Mouse (Mus musculus) CD4-positive naive resting alpha-beta T cell, adult 57 days (primary cell): ENCODE measurements around the gene Arfip2. TPM values are rescaled to one million over a fixed set of nuclear protein-coding genes. Genes with fewer than 3 reads are reported as not detected.

Source experiments
- total RNA-seq: library from RNA; stranded (reverse); gene quantifications from one replicate; pipeline ENCODE4 v1.2.4, GENCODE M21; 2023

Arfip2 gene
- total RNA-seq, result 34.6 TPM

DNA sequence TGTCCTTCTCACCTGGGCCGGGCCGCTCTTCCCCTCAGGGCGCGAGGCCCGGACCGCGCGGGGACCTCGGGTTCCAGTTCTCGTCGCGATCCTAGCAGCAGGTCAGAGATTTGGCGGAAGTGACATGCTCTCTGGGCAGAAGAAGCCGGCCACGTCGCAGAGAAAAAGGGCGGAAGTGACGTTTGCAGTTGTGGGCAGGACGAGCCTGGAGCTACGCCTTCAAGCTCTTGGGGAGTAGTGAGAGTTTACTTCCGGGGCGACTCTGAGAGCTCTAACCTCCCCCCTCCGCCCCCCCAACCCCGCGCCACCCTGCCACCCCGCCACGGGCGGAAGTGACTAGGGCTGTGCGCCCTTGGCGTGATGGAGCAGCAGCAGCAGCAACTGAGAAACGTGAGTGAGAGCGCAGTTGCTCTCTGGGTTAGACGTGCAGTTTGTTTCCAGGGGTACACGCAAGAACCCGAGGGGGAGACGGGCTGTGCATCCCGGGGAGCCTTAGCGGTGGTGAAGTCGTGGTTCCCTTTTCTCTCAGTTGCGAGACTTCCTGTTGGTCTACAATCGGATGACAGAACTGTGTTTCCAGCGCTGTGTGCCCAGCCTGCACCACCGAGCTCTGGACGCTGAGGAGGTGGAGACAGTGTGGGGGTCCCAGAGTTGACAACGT lies at the start of gene Arfip2, which contains the start of gene Gm45799:
Gene Arfip2 (minus strand): TSS at position 184 of the 661 bp plus-strand sequence.
Gene Gm45799 (plus strand): TSS at position 320 of the 661 bp plus-strand sequence.

DNA sequence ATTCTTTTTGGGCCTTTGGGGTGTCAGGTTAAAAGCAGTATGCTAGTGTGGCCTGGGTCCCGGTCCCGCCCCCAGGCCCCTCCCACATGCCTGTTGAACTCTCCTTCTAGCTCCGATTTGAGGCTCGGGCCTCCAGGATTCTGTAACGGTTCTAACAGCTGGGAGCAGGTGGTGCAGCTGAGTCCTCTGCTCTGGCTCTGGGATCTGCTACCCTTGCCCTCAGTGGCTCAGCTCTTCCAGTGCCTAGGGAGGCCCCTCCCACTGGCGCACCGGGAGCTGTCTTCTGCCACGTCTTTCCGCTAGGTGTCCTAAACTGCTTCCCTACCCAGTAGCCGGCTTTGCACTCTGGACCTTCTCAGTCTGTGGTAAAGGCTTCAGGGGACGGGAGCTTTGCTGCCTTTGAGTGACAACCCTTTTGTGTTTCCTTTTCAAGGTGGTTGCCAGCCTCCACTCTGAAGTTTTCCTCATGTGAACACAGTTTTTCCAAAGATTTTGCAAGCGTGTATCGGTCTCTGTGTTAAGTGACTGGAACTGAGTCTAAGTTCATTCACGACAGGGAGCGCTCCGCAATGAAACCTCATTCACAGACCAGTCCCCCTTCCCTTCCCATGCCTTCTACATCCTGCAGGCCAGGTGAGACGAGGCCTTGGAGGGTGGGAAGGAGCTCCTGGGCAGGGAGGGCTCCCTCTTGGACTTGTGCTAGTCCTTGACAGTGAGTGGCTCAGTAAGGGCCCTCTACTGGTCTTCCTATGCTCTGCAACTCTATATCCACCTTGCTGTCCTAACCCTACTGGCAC lies 10.6 kb upstream of the Arfip2 start, which contains the start of gene Dnhd1:
Gene Dnhd1 (plus strand): TSS at position 189 of the 797 bp plus-strand sequence.

GRCm38 (mm10) chr7:105639756-105640155 lies 460 bp downstream of the Arfip2 start, which contains the start of gene Timm10b:
TSS of gene Timm10b (plus strand) at chr7:105640056.

GRCm38 (mm10) chr7:105633127-105633800 lies 7.0 kb downstream of the Arfip2 start, which contains the start of gene Trim3:
TSS of gene Trim3 (minus strand) at chr7:105633571.

Other genes starting within 250 kb of the Arfip2 start
- 39.0 TPM for gene Fam160a2, start 240.4 kb downstream of the Arfip2 start, total RNA-seq
- gene Cnga4, start 235.8 kb downstream of the Arfip2 start, total RNA-seq, result not detected
- gene Cckbr, start 214.7 kb downstream of the Arfip2 start, total RNA-seq, result not detected
- gene Cavin3, start 158.1 kb downstream of the Arfip2 start, total RNA-seq, result 0.59 TPM
- gene Smpd1, start 86.1 kb downstream of the Arfip2 start, total RNA-seq, result 19.9 TPM
- gene Apbb1, start 58.8 kb downstream of the Arfip2 start, total RNA-seq, result 1.4 TPM
- not detected for gene Hpx, start 40.3 kb downstream of the Arfip2 start, total RNA-seq
- 19.3 TPM for gene Trim3, start 6.8 kb downstream of the Arfip2 start, total RNA-seq
- 83.4 TPM for gene Timm10b, start 360 bp downstream of the Arfip2 start, total RNA-seq
- 10.6 TPM for gene Gm45799, start 136 bp upstream of the Arfip2 start, total RNA-seq
- 6.8 TPM for gene Dnhd1, start 10.4 kb upstream of the Arfip2 start, total RNA-seq
- gene Ilk, start 96.2 kb upstream of the Arfip2 start, total RNA-seq, result 102 TPM
- gene Rrp8, start 97.0 kb upstream of the Arfip2 start, total RNA-seq, result 31.7 TPM
- gene Taf10, start 103.9 kb upstream of the Arfip2 start, total RNA-seq, result 203 TPM
- 43.5 TPM for gene Tpp1, start 111.8 kb upstream of the Arfip2 start, total RNA-seq
- gene Dchs1, start 147.2 kb upstream of the Arfip2 start, total RNA-seq, result 0.24 TPM
- gene Mrpl17, start 170.7 kb upstream of the Arfip2 start, total RNA-seq, result 56.7 TPM